Mouse (Mus musculus) thymus, adult 2 months (tissue): ENCODE measurements around the gene Ube2j2. TPM values are rescaled to one million over a fixed set of nuclear protein-coding genes. Genes with fewer than 3 reads are reported as not detected.
A peak's percentile ranks its signal among the peaks of the same experiment; 100 is the strongest.

ENCODE experiments used
- DNase-seq: peaks from one replicate; pipeline ENCODE4 v3.0.0; 2021
- H3K27ac ChIP-seq: fragments of 200-500 bp; 2 replicates; pipeline ENCODE4 v1.5.1; 2012; ENCODE audit warnings: low read length, control low read depth; ENCODE audit not compliant: control insufficient read depth, insufficient read depth
- H3K27me3 ChIP-seq: fragments of 200-500 bp; 2 replicates; pipeline ENCODE4 v1.6.1; 2012; ENCODE audit warnings: mild to moderate bottlenecking, low read length, moderate library complexity, mixed read lengths; ENCODE audit not compliant: control insufficient read depth, insufficient read depth
- H3K36me3 ChIP-seq: fragments of 200-500 bp; 2 replicates; pipeline ENCODE4 v1.6.1; 2012; ENCODE audit warnings: mild to moderate bottlenecking, low read length, moderate library complexity; ENCODE audit not compliant: control insufficient read depth, insufficient read depth
- H3K4me1 ChIP-seq: fragments of 200-500 bp; replicated peaks from 2 replicates; pipeline ENCODE4 v1.6.1; 2012; ENCODE audit warnings: low read length; ENCODE audit not compliant: control insufficient read depth, insufficient read depth
- H3K4me3 ChIP-seq: fragments of 200-500 bp; 2 replicates; pipeline ENCODE4 v1.5.1; 2012; ENCODE audit warnings: mild to moderate bottlenecking, low read length, control low read depth, moderate library complexity; ENCODE audit not compliant: control insufficient read depth, insufficient read depth
- CTCF ChIP-seq: fragments of 200-500 bp; IDR thresholded peaks from 2 replicates; pipeline ENCODE4 v1.5.1; 2012; ENCODE audit warnings: mild to moderate bottlenecking, control low read depth, low read length, moderate library complexity, borderline replicate concordance; ENCODE audit not compliant: control insufficient read depth, poor library complexity, insufficient read depth; ENCODE audit errors: extremely low read depth
- POLR2A ChIP-seq: fragments of 200-500 bp; IDR thresholded peaks from 2 replicates; pipeline ENCODE4 v1.6.1; 2012; ENCODE audit warnings: mild to moderate bottlenecking, low read length, control low read depth, moderate library complexity; ENCODE audit not compliant: control insufficient read depth, poor library complexity, insufficient read depth; ENCODE audit errors: extremely low read depth
- WGBS: fragments of 180-500 bp; shearing (Covaris S2); methylation state at CpG from one replicate; pipeline ENCODE4 v1.1.7; 2018; 5-methylcytosine and 5-hydroxymethylcytosine counted together
- polyA plus RNA-seq: library from polyadenylated mRNA; depleted of rRNA; stranded (reverse); fragments of >200 nt; gene quantifications from 2 replicates; pipeline ENCODE4 v1.2.3, GENCODE M21; 2012

The Ube2j2 gene
- polyA plus RNA-seq, 1 experiment = 122 TPM

GRCm38 (mm10) chr4:155907003-155907402 is 36.6 kb upstream of the Ube2j2 start:
- H3K27ac ChIP-seq = no peak overlapping the region
- no peak for DNase-seq
- no peak overlapping the region for H3K4me3 ChIP-seq
- no peaks in the 10 kb centered on the region for H3K27me3 ChIP-seq
- peaks cover 2% of the 10 kb centered on the region for H3K36me3 ChIP-seq
- TF ChIP-seq CTCF (no peak), POLR2A (no peak)
- H3K4me1 ChIP-seq = no peaks in the 10 kb centered on the region
- 96% methylated on average over 11 of the region's 11 CpGs for WGBS

GRCm38 (mm10) chr4:155908281-155908680 is 35.4 kb upstream of the Ube2j2 start:
- H3K4me3 ChIP-seq = no peak overlapping the region
- no peaks in the 10 kb centered on the region for H3K36me3 ChIP-seq
- whole genome bisulfite sequencing = 71% methylated on average over 7 of the region's 7 CpGs
- DNase-seq = no peak
- no peaks in the 10 kb centered on the region for H3K4me1 ChIP-seq
- no peaks in the 10 kb centered on the region for H3K27me3 ChIP-seq
- TF ChIP-seq CTCF = no peak
- no peak for TF ChIP-seq POLR2A
- no peak overlapping the region for H3K27ac ChIP-seq

- no peaks in the 10 kb centered on the region for H3K27me3 ChIP-seq
- H3K36me3 ChIP-seq = no peaks in the 10 kb centered on the region
- no peaks in the 10 kb centered on the region for H3K4me1 ChIP-seq
- no peak overlapping the region for H3K4me3 ChIP-seq
- H3K27ac ChIP-seq = no peak overlapping the region
- no peak for TF ChIP-seq POLR2A
- no peak for TF ChIP-seq CTCF
- WGBS = 71% methylated on average over 4 of the region's 4 CpGs
- no peak for DNase-seq
Measured at GRCm38 (mm10) chr4:155908751-155909150, 34.9 kb upstream of the Ube2j2 start.

DNA sequence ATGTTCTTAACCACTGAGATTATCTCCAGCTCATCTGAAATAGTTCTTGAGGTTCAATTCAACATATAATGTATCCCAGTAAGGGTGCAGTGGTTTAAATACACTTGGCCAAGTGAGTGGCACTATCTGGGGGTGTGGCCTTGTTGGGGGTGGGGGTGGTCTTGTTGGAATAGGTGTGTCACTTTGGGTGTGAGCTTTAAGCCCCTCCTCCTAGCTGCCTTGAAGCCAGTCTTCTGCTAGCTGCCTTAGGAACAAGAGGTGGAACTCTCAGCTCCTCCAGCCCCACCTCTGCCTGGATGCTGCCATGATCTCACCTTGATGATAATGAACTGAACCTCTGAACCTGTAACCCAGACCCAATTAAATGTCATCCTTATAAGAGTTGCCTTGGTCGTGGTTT is 11.6 kb upstream of the Ube2j2 start:
- no peak overlapping the region for H3K4me3 ChIP-seq
- 78% methylated on average over 1 of the region's 1 CpGs for WGBS
- H3K4me1 ChIP-seq = no peaks in the 10 kb centered on the region
- no peaks in the 10 kb centered on the region for H3K36me3 ChIP-seq
- DNase-seq = no peak
- no peak overlapping the region for H3K27ac ChIP-seq
- TF ChIP-seq POLR2A = no peak
- no peak for TF ChIP-seq CTCF
- H3K27me3 ChIP-seq = no peaks in the 10 kb centered on the region

GRCm38 (mm10) chr4:155943049-155943452 is 580 bp upstream of the Ube2j2 start:
- Histone ChIP-seq H3K4me3 (peak overlapping the region; percentile 58), H3K27me3 (no peaks in the 10 kb centered on the region), H3K27ac (no peak overlapping the region), H3K4me1 (peaks cover 13% of the 10 kb centered on the region), H3K36me3 (peaks cover 5% of the 10 kb centered on the region; the same call in 1 of the 2 replicates)
- DNase-seq = peak; percentile 21
- TF ChIP-seq POLR2A (no peak), CTCF (no peak)
- 4% methylated on average over 17 of the region's 17 CpGs for WGBS

GRCm38 (mm10) chr4:155944271-155944670 is 640 bp downstream of the Ube2j2 start:
- no peak overlapping the region for H3K27ac ChIP-seq
- TF ChIP-seq CTCF (no peak), POLR2A (no peak)
- peak; percentile 14 for DNase-seq
- peaks cover 13% of the 10 kb centered on the region for H3K4me1 ChIP-seq
- peak overlapping the region; percentile 58 for H3K4me3 ChIP-seq
- no peaks in the 10 kb centered on the region for H3K27me3 ChIP-seq
- H3K36me3 ChIP-seq = peaks cover 13% of the 10 kb centered on the region
- WGBS = 0% methylated on average over 17 of the region's 17 CpGs

- no peak for TF ChIP-seq CTCF
- TF ChIP-seq POLR2A = no peak
- peaks cover 42% of the 10 kb centered on the region for H3K36me3 ChIP-seq
- no peak overlapping the region for H3K4me3 ChIP-seq
- no peak overlapping the region for H3K27ac ChIP-seq
- H3K4me1 ChIP-seq = peaks cover 13% of the 10 kb centered on the region
- no peaks in the 10 kb centered on the region for H3K27me3 ChIP-seq
- no peak for DNase-seq
Measured at GRCm38 (mm10) chr4:155947094-155947493, 3.5 kb downstream of the Ube2j2 start.
